ENCODE assay signal across 9 mouse cellular contexts in genomic region chr11:72465978-72466693, GRCm38 (mm10). TPM values are rescaled to one million over a fixed set of nuclear protein-coding genes. Genes with fewer than 3 reads are reported as not detected.
DNase-seq lines count a peak whose midpoint lies in the region; ATAC-seq and TF ChIP-seq lines count a peak whose summit lies in the region.
"Had no signal": no experiment of that assay in that cellular context is flagged by ENCODE, and none has a peak within 500 bp of the region (broad histone marks: within the 10 kb centered on the region; RNA-seq: fewer than 3 reads in every experiment).

No protein-coding gene starts in this region.

- H3K9me3 ChIP-seq in heart, embryonic 12.5 days (replicated peaks) = no peaks in the 10 kb centered on the region
- no peaks in the 10 kb centered on the region for H3K9me3 ChIP-seq in G1E (replicated peaks)
- no peaks in the 10 kb centered on the region for H3K9me3 ChIP-seq in hindbrain, postnatal 0 days (ENCODE audit: low read length)

- no peaks in the 10 kb centered on the region for H3K36me3 ChIP-seq in heart, embryonic 12.5 days
- peaks cover 86% of the 10 kb centered on the region for H3K36me3 ChIP-seq in G1E (replicated peaks)
- H3K36me3 ChIP-seq in hindbrain, postnatal 0 days (ENCODE audit: insufficient read depth, low read length) = no peaks in the 10 kb centered on the region; the same call in none of the 2 replicates

- H3K27me3 ChIP-seq in heart, embryonic 12.5 days (replicated peaks) = no peaks in the 10 kb centered on the region
- H3K27me3 ChIP-seq in G1E (ENCODE audit: insufficient read depth, low read length) = no peaks in the 10 kb centered on the region
- H3K27me3 ChIP-seq in hindbrain, postnatal 0 days (ENCODE audit: insufficient read depth, low read length) = no peaks in the 10 kb centered on the region

- WGBS in heart, embryonic 12.5 days = 63% methylated on average over 11 of the region's 11 CpGs
- WGBS in hindbrain, postnatal 0 days = 61% methylated on average over 11 of the region's 11 CpGs

- H3K4me2 ChIP-seq in heart, embryonic 12.5 days = no peak overlapping the region
- no peak overlapping the region for H3K4me2 ChIP-seq in hindbrain, postnatal 0 days (ENCODE audit: low read depth, low read length)

- ATAC-seq in heart, embryonic 12.5 days (ENCODE audit: insufficient number of reproducible peaks, low FRiP score) = no peak
- peak; percentile 40; the same call in 1 of the 2 replicates for ATAC-seq in G1E (ENCODE audit: extremely low read depth, insufficient number of reproducible peaks, low FRiP score, poor library complexity, severe bottlenecking)
- ATAC-seq in hindbrain, postnatal 0 days = no peak
- ATAC-seq in megakaryocyte progenitor cell, adult 5-6 weeks (replicated peaks; ENCODE audit: poor library complexity) = peak; percentile 45

- H3K4me3 ChIP-seq in heart, embryonic 12.5 days = no peak overlapping the region
- peak overlapping the region; percentile 56; the same call in 1 of the 2 replicates for H3K4me3 ChIP-seq in G1E (ENCODE audit: low read depth, low read length)
- H3K4me3 ChIP-seq in hindbrain, postnatal 0 days (ENCODE audit: low read length) = no peak overlapping the region

- peak overlapping the region; percentile 71 for H3K27ac ChIP-seq in heart, embryonic 12.5 days (ENCODE audit: poor library complexity, severe bottlenecking)
- peak overlapping the region; percentile 65; the same call in 1 of the 2 replicates for H3K27ac ChIP-seq in hindbrain, postnatal 0 days

- H3K9ac ChIP-seq in heart, embryonic 12.5 days = no peak overlapping the region
- H3K9ac ChIP-seq in hindbrain, postnatal 0 days (replicated peaks; ENCODE audit: low read length) = no peak overlapping the region

- peaks cover 56% of the 10 kb centered on the region for H3K4me1 ChIP-seq in heart, embryonic 12.5 days (replicated peaks)
- peaks cover 99% of the 10 kb centered on the region for H3K4me1 ChIP-seq in G1E (ENCODE audit: insufficient read depth, low read depth, low read length)
- H3K4me1 ChIP-seq in hindbrain, postnatal 0 days (ENCODE audit: insufficient read depth, low read length) = peaks cover 17% of the 10 kb centered on the region

- no peak for DNase-seq in heart, postnatal 4 days
- DNase-seq in G1E (ENCODE audit: low spot score) = no peak
- DNase-seq in hindbrain, postnatal 0 days (ENCODE audit: low spot score) = no peak
- no peak for DNase-seq in layer of hippocampus, adult 9-10 months (ENCODE audit: low spot score)
- no peak for DNase-seq in ovary, postnatal 36 days (ENCODE audit: low spot score)
- no peak for DNase-seq in thymus, postnatal 25 days

- TF ChIP-seq CTCF in G1E (IDR thresholded peaks at IDR 0.05; ENCODE audit: low read depth, low read length) = no peak
- no peak for TF ChIP-seq CTCF in hindbrain, postnatal 0 days (IDR thresholded peaks at IDR 0.05; ENCODE audit: low read depth)

RNA-seq across cellular contexts. Expression of gene Spns2, which starts 23.6 kb away (rescaled TPM):
- 3.3 and 3.5 TPM in 2 replicates for polyA plus RNA-seq in heart, embryonic 12.5 days (2016; fragmentation: Nextera tagmentation; extraction: Ambion mirVana)
- total RNA-seq in heart, postnatal 4 days (2021) = 10 to 100 TPM; 17.0 to 18.0 TPM
- total RNA-seq in G1E (2014; fragmentation: Nextera tagmentation) (129 and 145 TPM in 2 replicates), G1E (2017) (29.3 and 40.8 TPM in 2 replicates)
- 69.2 and 113 TPM in 2 replicates for polyA plus RNA-seq in G1E (2012)
- total RNA-seq in hindbrain, postnatal 0 days (2014; rRNA removed) = 58.5 and 66.0 TPM in 2 replicates
- polyA plus RNA-seq in hindbrain, postnatal 0 days (2015; fragmentation: Nextera tagmentation; extraction: Ambion mirVana) = 7.0 and 7.2 TPM in 2 replicates
- 18.0 and 25.8 TPM in 2 replicates for total RNA-seq in megakaryocyte progenitor cell, adult 5-6 weeks (2015)
- total RNA-seq in megakaryocyte progenitor cell, adult 5-6 weeks (2017) = 8.8 and 13.0 TPM in 2 replicates

RNA-seq across cellular contexts. Expression of gene Mybbp1a, which starts 25.0 kb away (rescaled TPM):
- 99.5 and 106 TPM in 2 replicates for polyA plus RNA-seq in heart, embryonic 12.5 days (2016; fragmentation: Nextera tagmentation; extraction: Ambion mirVana)
- total RNA-seq in heart, postnatal 4 days (2021) = 10 to 100 TPM; 55.6 to 55.9 TPM
- 496 and 593 TPM in 2 replicates for total RNA-seq in G1E (2014; fragmentation: Nextera tagmentation)
- total RNA-seq in G1E (2017) = 96.8 and 125 TPM in 2 replicates
- 195 and 253 TPM in 2 replicates for polyA plus RNA-seq in G1E (2012)
- 28.0 and 36.1 TPM in 2 replicates for total RNA-seq in hindbrain, postnatal 0 days (2014; rRNA removed)
- polyA plus RNA-seq in hindbrain, postnatal 0 days (2015; fragmentation: Nextera tagmentation; extraction: Ambion mirVana) = 61.5 and 68.7 TPM in 2 replicates
- total RNA-seq in megakaryocyte progenitor cell, adult 5-6 weeks (2015) = 255 and 264 TPM in 2 replicates
- 148 and 164 TPM in 2 replicates for total RNA-seq in megakaryocyte progenitor cell, adult 5-6 weeks (2017)

RNA-seq across cellular contexts. Expression of gene Ggt6, which starts 30.8 kb away (rescaled TPM):
- not detected in 2 replicates for polyA plus RNA-seq in heart, embryonic 12.5 days (2016; fragmentation: Nextera tagmentation; extraction: Ambion mirVana)
- total RNA-seq in heart, postnatal 4 days (2021) = not detected
- total RNA-seq in G1E (2014; fragmentation: Nextera tagmentation) (not detected in 2 replicates), G1E (2017) (0.05 TPM in 1 of 2 replicates, not detected in the other)
- not detected in 2 replicates for polyA plus RNA-seq in G1E (2012)
- total RNA-seq in hindbrain, postnatal 0 days (2014; rRNA removed) = not detected in 2 replicates
- not detected in 2 replicates for polyA plus RNA-seq in hindbrain, postnatal 0 days (2015; fragmentation: Nextera tagmentation; extraction: Ambion mirVana)
- total RNA-seq in megakaryocyte progenitor cell, adult 5-6 weeks (2015) = not detected in 2 replicates
- total RNA-seq in megakaryocyte progenitor cell, adult 5-6 weeks (2017) = not detected in 2 replicates
- total RNA-seq: hematopoietic stem cell, adult 5-6 weeks had no signal

RNA-seq across cellular contexts. Expression of gene Smtnl2, which starts 54.6 kb away (rescaled TPM):
- polyA plus RNA-seq in heart, embryonic 12.5 days (2016; fragmentation: Nextera tagmentation; extraction: Ambion mirVana) = 191 and 194 TPM in 2 replicates
- total RNA-seq in heart, postnatal 4 days (2021) = 10 to 100 TPM; 62.2 to 63.4 TPM
- total RNA-seq in G1E (2014; fragmentation: Nextera tagmentation) (not detected in 2 replicates), G1E (2017) (0.06 and 0.11 TPM in 2 replicates)
- not detected in 2 replicates for polyA plus RNA-seq in G1E (2012)
- 13.0 and 19.1 TPM in 2 replicates for total RNA-seq in hindbrain, postnatal 0 days (2014; rRNA removed)
- 8.7 and 9.7 TPM in 2 replicates for polyA plus RNA-seq in hindbrain, postnatal 0 days (2015; fragmentation: Nextera tagmentation; extraction: Ambion mirVana)
- total RNA-seq in megakaryocyte progenitor cell, adult 5-6 weeks (2015) = not detected in 2 replicates
- 0.14 TPM in 1 of 2 replicates, not detected in the other for total RNA-seq in megakaryocyte progenitor cell, adult 5-6 weeks (2017)

Comparison
In these comparisons a context has a peak if more than half of its experiments do, and no peak if none do; other contexts are left out.
1. ATAC-seq: peak in G1E (single experiment) and megakaryocyte progenitor cell, adult 5-6 weeks (single experiment); none in heart, embryonic 12.5 days (single experiment) and hindbrain, postnatal 0 days (single experiment).